Mouse (Mus musculus) olfactory bulb, adult 2 months (tissue): ENCODE data around the gene Gm10721.
"Not testable (repeated sequence)": the region's sequence is repeated elsewhere in the genome, so short reads cannot be mapped to it uniquely, and the experiment has no call there.

Source experiments
- CTCF ChIP-seq: fragments of 200-500 bp; IDR thresholded peaks from 2 replicates; pipeline ENCODE4 v1.5.1; 2012; ENCODE audit warnings: low read depth, mild to moderate bottlenecking, low read length, moderate library complexity; ENCODE audit not compliant: insufficient read depth
- POLR2A ChIP-seq: fragments of 200-500 bp; IDR thresholded peaks from 2 replicates; pipeline ENCODE4 v1.6.1; 2012; ENCODE audit warnings: mild to moderate bottlenecking, low read depth, low read length, moderate library complexity; ENCODE audit not compliant: insufficient read depth

DNA sequence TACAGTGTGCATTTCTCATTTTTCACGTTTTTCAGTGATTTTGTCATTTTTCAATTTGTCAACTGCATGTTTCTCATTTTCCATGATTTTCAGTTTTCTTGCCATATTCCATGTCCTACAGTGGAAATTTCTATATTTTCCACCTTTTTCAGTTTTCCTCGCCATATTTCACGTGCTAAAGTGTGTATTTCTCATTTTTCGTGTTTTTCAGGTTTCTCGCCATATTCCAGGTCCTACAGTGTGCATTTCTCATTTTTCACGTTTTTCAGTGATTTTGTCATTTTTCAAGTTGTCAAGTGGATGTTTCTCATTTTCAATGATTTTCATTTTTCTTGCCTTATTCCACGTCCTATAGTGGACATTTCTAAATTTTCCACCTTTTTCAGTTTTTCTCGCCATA, 23.6 kb downstream of the Gm10721 start, which contains the start of gene Gm10715:
- not testable (repeated sequence) for TF ChIP-seq CTCF, POLR2A
